Mouse (Mus musculus): ENCODE data around the gene Nfib.

DNA sequence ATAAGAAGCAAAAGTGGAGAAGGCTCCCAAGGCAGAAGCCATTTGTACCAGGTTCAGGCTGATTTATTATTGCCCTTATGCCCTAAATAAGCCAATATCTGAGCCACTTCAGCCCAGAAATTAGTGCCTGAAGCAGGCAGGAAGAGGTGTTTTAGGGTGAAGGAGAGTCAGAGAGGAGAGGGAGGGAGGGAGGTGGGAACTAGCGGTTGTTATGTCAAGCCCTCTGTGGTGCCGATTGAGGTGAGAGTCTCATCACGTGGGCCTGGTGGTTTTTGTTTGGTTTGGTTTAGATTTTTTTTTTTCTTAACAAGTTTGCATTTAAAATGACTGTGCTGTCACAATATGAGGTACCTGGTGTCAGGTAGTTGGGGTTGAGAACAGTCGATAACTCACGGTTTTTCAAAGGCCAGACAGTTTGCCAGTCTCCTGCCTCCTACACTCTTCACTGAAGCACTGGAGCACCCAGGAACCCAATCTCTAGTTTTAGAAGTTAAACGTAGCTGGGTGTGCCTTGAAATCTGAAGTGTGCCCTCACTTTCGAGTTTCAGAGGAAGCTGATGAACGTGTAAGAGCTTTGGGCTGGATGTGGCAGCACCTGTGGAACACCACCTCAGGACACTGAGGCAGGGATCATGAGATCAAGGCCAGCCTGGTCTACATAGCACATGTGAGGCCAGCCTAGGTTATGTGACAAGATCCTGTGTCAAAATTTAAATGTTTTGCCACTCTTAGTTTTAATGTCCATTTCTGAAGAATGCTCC lies 81.1 kb downstream of the Nfib start:
- TF ChIP-seq POLR2A (IDR thresholded peaks at IDR 0.05; ENCODE audit: borderline replicate concordance, control insufficient read depth, low read depth, low read length) = no peak
- TF ChIP-seq CTCF (IDR thresholded peaks at IDR 0.05; ENCODE audit: control insufficient read depth, insufficient read depth, low read length) = no peak

Measured in bone marrow, adult 2 months (tissue).